Mouse (Mus musculus) forelimb bud, embryonic 11.5 days (tissue): ENCODE results near the gene Cdon.

ENCODE experiments used
- DNase-seq: peaks from one replicate; pipeline ENCODE4 v3.0.0-alpha.2; 2012; ENCODE audit warnings: low read depth, low spot score

Cdon gene

GRCm38 (mm10) chr9:35541024-35541423 lies 120.1 kb downstream of the Cdon start:
- DNase-seq: no peak

- peak; percentile 88 for DNase-seq
These were observed 120.6 kb downstream of the Cdon start for GRCm38 (mm10) chr9:35541488-35541887.

- no peak for DNase-seq
These were observed 121.0 kb downstream of the Cdon start for GRCm38 (mm10) chr9:35541941-35542340.

GRCm38 (mm10) chr9:35543099-35543860 lies 122.4 kb downstream of the Cdon start:
- DNase-seq: no peak

- DNase-seq: no peak
These were observed 123.7 kb downstream of the Cdon start for GRCm38 (mm10) chr9:35544666-35545065.

- DNase-seq: no peak
These were observed 124.8 kb downstream of the Cdon start for GRCm38 (mm10) chr9:35545704-35546103.

GRCm38 (mm10) chr9:35546745-35547144 lies 125.8 kb downstream of the Cdon start:
- no peak for DNase-seq

- DNase-seq: no peak
These were observed 127.5 kb downstream of the Cdon start for GRCm38 (mm10) chr9:35548455-35548854.

GRCm38 (mm10) chr9:35556494-35557102 lies 135.7 kb downstream of the Cdon start:
- no peak for DNase-seq
